Mouse (Mus musculus): ENCODE data around the gene Ppp2r5c. TPM values are rescaled to one million over a fixed set of nuclear protein-coding genes. Genes with fewer than 3 reads are reported as not detected.

The Ppp2r5c gene
- polyA plus RNA-seq (2015; fragmentation: Nextera tagmentation; extraction: Ambion mirVana): 145 and 154 TPM in 2 replicates

- H3K9me3 ChIP-seq: no peaks in the 10 kb centered on the region
- peak within 1 kb of the TSS; percentile 93 for H3K4me2 ChIP-seq
- H3K36me3 ChIP-seq: no peaks in the 10 kb centered on the region
- no peaks in the 10 kb centered on the region for H3K27me3 ChIP-seq (replicated peaks)
- peak within 1 kb of the TSS; percentile 94 for H3K27ac ChIP-seq
- under 1% methylated on average over 82 of the region's 86 CpGs for WGBS
- peak; percentile 96 for ATAC-seq (ENCODE audit: insufficient read depth, low FRiP score, low read depth)
- peak within 1 kb of the TSS; percentile 91 for H3K9ac ChIP-seq
- H3K4me3 ChIP-seq (replicated peaks): peak within 1 kb of the TSS; percentile 92
- H3K4me1 ChIP-seq: peaks cover 6% of the 10 kb centered on the region; the same call in 1 of the 2 replicates
Measured at GRCm38 (mm10) chr12:110446290-110447170, at the start of gene Ppp2r5c. Ppp2r5c (plus strand) TSS chr12:110447120.

GRCm38 (mm10) chr12:110398351-110398750, 48.6 kb upstream of the Ppp2r5c start:
- Histone ChIP-seq H3K4me2 (no peak overlapping the region), H3K9me3 (no peaks in the 10 kb centered on the region), H3K4me1 (no peaks in the 10 kb centered on the region), H3K9ac (no peak overlapping the region), H3K4me3 (replicated peaks) (no peak overlapping the region), H3K27ac (no peak overlapping the region), H3K27me3 (replicated peaks) (no peaks in the 10 kb centered on the region), H3K36me3 (no peaks in the 10 kb centered on the region)
- ATAC-seq (ENCODE audit: insufficient read depth, low FRiP score, low read depth): no peak
- 23% methylated on average over 8 of the region's 8 CpGs for WGBS

GRCm38 (mm10) chr12:110399161-110399560, 47.8 kb upstream of the Ppp2r5c start:
- H3K4me2 ChIP-seq: no peak overlapping the region
- no peak overlapping the region for H3K4me3 ChIP-seq (replicated peaks)
- H3K36me3 ChIP-seq: no peaks in the 10 kb centered on the region
- 85% methylated on average over 6 of the region's 6 CpGs for WGBS
- no peak for ATAC-seq (ENCODE audit: insufficient read depth, low FRiP score, low read depth)
- no peaks in the 10 kb centered on the region for H3K9me3 ChIP-seq
- H3K27ac ChIP-seq: no peak overlapping the region
- no peaks in the 10 kb centered on the region for H3K27me3 ChIP-seq (replicated peaks)
- no peaks in the 10 kb centered on the region for H3K4me1 ChIP-seq
- H3K9ac ChIP-seq: no peak overlapping the region

GRCm38 (mm10) chr12:110400936-110401335, 46.0 kb upstream of the Ppp2r5c start:
- Histone ChIP-seq H3K9me3 (no peaks in the 10 kb centered on the region), H3K27ac (no peak overlapping the region), H3K4me2 (no peak overlapping the region), H3K36me3 (no peaks in the 10 kb centered on the region), H3K4me1 (no peaks in the 10 kb centered on the region), H3K27me3 (replicated peaks) (no peaks in the 10 kb centered on the region), H3K9ac (no peak overlapping the region), H3K4me3 (replicated peaks) (no peak overlapping the region)
- 84% methylated on average over 5 of the region's 5 CpGs for WGBS
- no peak for ATAC-seq (ENCODE audit: insufficient read depth, low FRiP score, low read depth)

- WGBS: 86% methylated on average over 4 of the region's 4 CpGs
- no peak overlapping the region for H3K27ac ChIP-seq
- no peak for ATAC-seq (ENCODE audit: insufficient read depth, low FRiP score, low read depth)
Measured at GRCm38 (mm10) chr12:110401871-110402270, 45.0 kb upstream of the Ppp2r5c start.

GRCm38 (mm10) chr12:110416244-110416643, 30.7 kb upstream of the Ppp2r5c start:
- Histone ChIP-seq H3K9me3 (no peaks in the 10 kb centered on the region), H3K4me2 (no peak overlapping the region), H3K27me3 (replicated peaks) (no peaks in the 10 kb centered on the region), H3K9ac (no peak overlapping the region), H3K36me3 (no peaks in the 10 kb centered on the region), H3K4me1 (no peaks in the 10 kb centered on the region; the same call in 1 of the 2 replicates), H3K4me3 (replicated peaks) (no peak overlapping the region), H3K27ac (no peak overlapping the region)
- 46% methylated on average over 3 of the region's 3 CpGs for WGBS
- no peak for ATAC-seq (ENCODE audit: insufficient read depth, low FRiP score, low read depth)

More at GRCm38 (mm10) chr12:110401871-110402270, 45.0 kb upstream of the Ppp2r5c start:
- H3K4me1 ChIP-seq: no peaks in the 10 kb centered on the region
- no peaks in the 10 kb centered on the region for H3K27me3 ChIP-seq (replicated peaks)
- no peak overlapping the region for H3K4me2 ChIP-seq
- no peak overlapping the region for H3K4me3 ChIP-seq (replicated peaks)
- H3K9ac ChIP-seq: no peak overlapping the region
- H3K36me3 ChIP-seq: no peaks in the 10 kb centered on the region
- no peaks in the 10 kb centered on the region for H3K9me3 ChIP-seq

GRCm38 (mm10) chr12:110417023-110417986, 29.6 kb upstream of the Ppp2r5c start:
- peak overlapping the region; percentile 26; the same call in 1 of the 2 replicates for H3K27ac ChIP-seq
- no peak for ATAC-seq (ENCODE audit: insufficient read depth, low FRiP score, low read depth)

GRCm38 (mm10) chr12:110417987-110418734, 28.8 kb upstream of the Ppp2r5c start:
- no peak overlapping the region; the same call in 1 of the 2 replicates for H3K4me2 ChIP-seq
- H3K9me3 ChIP-seq: no peaks in the 10 kb centered on the region
- no peaks in the 10 kb centered on the region for H3K27me3 ChIP-seq (replicated peaks)
- peak overlapping the region; percentile 26; the same call in 1 of the 2 replicates for H3K27ac ChIP-seq
- H3K36me3 ChIP-seq: no peaks in the 10 kb centered on the region
- 33% methylated on average over 20 of the region's 20 CpGs for WGBS
- peak; percentile 87 for ATAC-seq (ENCODE audit: insufficient read depth, low FRiP score, low read depth)
- H3K9ac ChIP-seq: no peak overlapping the region
- no peaks in the 10 kb centered on the region; the same call in 1 of the 2 replicates for H3K4me1 ChIP-seq
- H3K4me3 ChIP-seq (replicated peaks): no peak overlapping the region

More at GRCm38 (mm10) chr12:110417023-110417986, 29.6 kb upstream of the Ppp2r5c start:
- Histone ChIP-seq H3K4me3 (replicated peaks) (no peak overlapping the region), H3K9me3 (no peaks in the 10 kb centered on the region), H3K27me3 (replicated peaks) (no peaks in the 10 kb centered on the region), H3K4me2 (peak overlapping the region; percentile 30; the same call in 1 of the 2 replicates), H3K9ac (no peak overlapping the region), H3K4me1 (no peaks in the 10 kb centered on the region; the same call in 1 of the 2 replicates), H3K36me3 (no peaks in the 10 kb centered on the region)
- WGBS: 50% methylated on average over 28 of the region's 28 CpGs

GRCm38 (mm10) chr12:110418735-110419350, 28.1 kb upstream of the Ppp2r5c start:
- Histone ChIP-seq H3K27me3 (replicated peaks) (no peaks in the 10 kb centered on the region), H3K9ac (no peak overlapping the region), H3K27ac (0 out of 2 replicates have a peak overlapping the region, but pooled peaks have one; percentile 26), H3K36me3 (no peaks in the 10 kb centered on the region), H3K4me1 (no peaks in the 10 kb centered on the region; the same call in 1 of the 2 replicates), H3K9me3 (no peaks in the 10 kb centered on the region), H3K4me3 (replicated peaks) (no peak overlapping the region), H3K4me2 (no peak overlapping the region)
- no peak for ATAC-seq (ENCODE audit: insufficient read depth, low FRiP score, low read depth)
- 29% methylated on average over 8 of the region's 8 CpGs for WGBS

- no peaks in the 10 kb centered on the region for H3K36me3 ChIP-seq
- H3K27me3 ChIP-seq (replicated peaks): no peaks in the 10 kb centered on the region
- no peak overlapping the region for H3K27ac ChIP-seq
- peak; percentile 47; the same call in 1 of the 2 replicates for ATAC-seq (ENCODE audit: insufficient read depth, low FRiP score, low read depth)
- H3K4me1 ChIP-seq: no peaks in the 10 kb centered on the region; the same call in 1 of the 2 replicates
- WGBS: 46% methylated on average over 2 of the region's 2 CpGs
- no peak overlapping the region for H3K9ac ChIP-seq
- no peak overlapping the region for H3K4me3 ChIP-seq (replicated peaks)
- H3K9me3 ChIP-seq: no peaks in the 10 kb centered on the region
- no peak overlapping the region for H3K4me2 ChIP-seq
Measured at GRCm38 (mm10) chr12:110419879-110420278, 27.0 kb upstream of the Ppp2r5c start.
